Mouse (Mus musculus) neutrophil, adult 5-6 weeks (primary cell): Measurements from ENCODE around the gene Fgfr2. TPM values are rescaled to one million over a fixed set of nuclear protein-coding genes. Genes with fewer than 3 reads are reported as not detected.
A peak's percentile ranks its signal among the peaks of the same experiment; 100 is the strongest.

Experiments
- ATAC-seq: fragments of 151-379, 151-347 bp; 2 replicates; pipeline ENCODE4 v1.8.0; 2017; ENCODE audit warnings: mild to moderate bottlenecking, moderate TSS enrichment; ENCODE audit not compliant: insufficient number of reproducible peaks, poor library complexity, low FRiP score, severe bottlenecking; ENCODE audit errors: extremely low read depth
- total RNA-seq: library from RNA; stranded (forward); fragments of 200-1000 nt; gene quantifications from 2 replicates; pipeline ENCODE4 v1.2.3, GENCODE M21; 2017

Gene Fgfr2
- total RNA-seq, 1 experiment from 2014 or later, result not detected

- ATAC-seq, result no peak
Observed at GRCm38 (mm10) chr7:130900233-130900848, 2222.8 kb downstream of the Fgfr2 start.

DNA sequence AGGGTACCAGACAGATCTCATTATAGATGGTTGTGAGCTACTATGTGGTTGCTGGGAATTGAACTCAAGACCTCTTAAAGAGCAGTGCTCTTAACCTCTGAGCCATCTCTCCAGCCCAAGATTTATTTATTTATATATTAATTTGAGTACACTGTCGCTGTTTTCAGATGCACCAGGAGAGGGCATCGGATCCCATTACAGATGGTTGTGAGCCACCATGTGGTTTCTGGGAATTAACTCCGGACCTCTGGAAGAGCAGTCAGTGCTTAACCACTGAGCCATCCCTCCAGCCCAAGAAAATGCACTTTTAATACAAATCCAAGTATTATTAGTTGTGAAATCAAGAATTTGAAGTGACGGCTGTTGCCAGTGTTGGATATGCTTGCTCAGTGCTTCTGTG is 2224.8 kb downstream of the Fgfr2 start:
- no peak for ATAC-seq

- no peak for ATAC-seq
Observed at GRCm38 (mm10) chr7:130897201-130897600, 2225.9 kb downstream of the Fgfr2 start.

GRCm38 (mm10) chr7:130896064-130896463 is 2227.1 kb downstream of the Fgfr2 start:
- ATAC-seq, result no peak

- ATAC-seq, result no peak
Observed at GRCm38 (mm10) chr7:130895618-130895945, 2227.6 kb downstream of the Fgfr2 start.

GRCm38 (mm10) chr7:130894931-130895617 is 2228.1 kb downstream of the Fgfr2 start:
- no peak for ATAC-seq

GRCm38 (mm10) chr7:130892973-130893372 is 2230.2 kb downstream of the Fgfr2 start:
- peak; percentile 55; the same call in 1 of the 2 replicates for ATAC-seq

DNA sequence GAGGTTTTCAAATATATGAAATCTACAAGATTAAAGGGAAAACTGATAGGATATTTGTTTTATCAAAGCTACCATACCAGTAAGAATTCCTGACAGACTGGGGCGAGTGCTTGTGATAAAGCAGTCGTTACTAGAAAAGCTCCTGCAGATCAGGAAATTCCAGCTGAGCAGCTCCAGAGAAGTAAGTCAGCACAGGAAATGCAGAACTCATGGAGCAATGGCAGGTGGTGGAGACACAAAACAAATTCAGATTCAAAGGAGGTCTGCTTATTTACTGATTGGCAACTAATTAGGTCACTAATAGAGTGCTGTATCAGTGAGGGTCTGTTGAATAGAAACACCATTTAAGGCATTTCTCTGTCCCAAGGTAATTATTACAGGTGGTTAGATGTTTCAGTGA is 2232.3 kb downstream of the Fgfr2 start:
- ATAC-seq, result no peak

DNA sequence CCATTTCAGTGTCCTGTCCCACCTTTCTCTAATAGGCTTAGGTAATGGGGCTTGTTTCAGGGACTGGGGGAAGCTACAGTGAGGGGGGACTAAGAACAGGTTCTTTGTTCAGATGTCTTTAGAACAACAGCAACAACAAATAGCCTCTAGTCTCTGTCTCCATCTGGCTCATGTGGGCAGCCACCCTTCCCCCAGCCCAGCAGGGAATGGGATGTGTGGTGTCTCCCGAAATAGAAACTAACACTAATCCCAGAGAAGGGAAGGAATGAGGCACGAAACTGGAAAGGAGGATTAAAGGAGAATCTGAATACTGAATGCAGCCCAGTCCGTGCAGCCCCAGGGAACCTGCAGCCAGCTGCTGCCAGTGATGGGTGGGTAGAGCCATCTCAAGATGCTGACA is 2235.2 kb downstream of the Fgfr2 start:
- no peak for ATAC-seq

DNA sequence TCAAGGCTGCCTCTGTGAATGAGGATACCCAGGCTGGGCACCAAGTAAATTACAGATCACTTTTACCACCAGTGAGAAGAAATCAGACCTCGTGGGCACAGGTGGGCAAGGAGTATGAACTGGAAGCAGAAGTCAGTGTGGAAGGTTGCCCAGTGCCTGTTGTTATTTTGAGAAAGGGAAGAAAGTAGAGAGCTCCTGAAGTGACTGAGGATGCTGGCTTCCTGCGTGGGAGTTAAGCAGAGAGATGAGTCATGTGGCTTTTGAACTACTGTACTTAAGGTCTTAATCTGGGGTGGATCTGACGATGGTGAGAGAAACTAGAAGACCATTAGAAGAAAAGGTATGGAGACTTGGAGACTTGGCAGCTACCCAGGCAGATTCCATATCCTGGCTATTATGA is 2236.9 kb downstream of the Fgfr2 start:
- no peak for ATAC-seq

GRCm38 (mm10) chr7:130884161-130884560 is 2239.0 kb downstream of the Fgfr2 start:
- ATAC-seq, result no peak

GRCm38 (mm10) chr7:130867256-130867655 is 2255.9 kb downstream of the Fgfr2 start:
- no peak for ATAC-seq

GRCm38 (mm10) chr7:130866640-130867039 is 2256.5 kb downstream of the Fgfr2 start:
- ATAC-seq, result no peak

GRCm38 (mm10) chr7:130865613-130866591 is 2257.2 kb downstream of the Fgfr2 start, which contains the start of gene Plekha1:
TSS of gene Plekha1 (plus strand) at chr7:130865756.
- ATAC-seq, result peak; percentile 96

DNA sequence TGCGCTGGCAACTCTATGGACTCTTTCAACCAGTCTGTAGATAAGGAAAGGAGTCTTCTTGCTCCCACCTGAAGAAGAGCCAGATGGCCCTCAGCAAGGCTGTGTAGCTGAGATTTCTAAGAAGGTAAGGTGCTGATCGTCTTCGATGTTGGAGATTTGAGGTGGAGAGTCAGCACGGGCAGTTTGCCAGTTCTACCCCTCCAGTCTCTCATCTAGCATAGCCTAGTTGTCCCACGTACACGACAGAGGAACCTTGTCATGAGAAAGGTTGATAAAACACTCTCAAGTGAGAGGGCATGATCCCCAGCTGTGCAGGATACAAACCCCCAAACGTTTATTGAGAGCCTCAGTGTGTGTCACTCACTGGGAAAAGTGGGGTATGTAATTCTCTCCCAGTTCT is 2258.4 kb downstream of the Fgfr2 start:
- no peak for ATAC-seq

DNA sequence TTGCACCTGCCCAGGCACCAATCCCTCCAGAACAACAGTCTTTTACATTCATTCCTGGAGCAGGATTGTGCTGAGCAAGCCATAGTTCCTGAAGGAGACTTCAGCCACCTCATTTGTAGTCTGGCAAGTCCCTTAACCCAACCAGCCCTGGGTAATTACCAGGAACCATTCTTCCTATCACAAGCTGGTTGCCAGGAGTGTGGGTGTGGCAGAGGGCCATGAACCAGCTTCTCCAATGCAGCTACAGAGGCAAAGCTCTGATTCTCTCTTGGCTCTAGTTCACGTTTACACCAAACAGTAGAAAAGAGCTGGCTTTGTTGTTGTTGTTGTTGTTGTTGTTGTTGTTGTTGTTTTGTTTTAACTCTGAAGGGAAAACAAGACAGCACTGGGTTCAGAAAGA is 2260.6 kb downstream of the Fgfr2 start:
- ATAC-seq, result no peak

- ATAC-seq, result no peak
Observed at GRCm38 (mm10) chr7:130860721-130861142, 2262.4 kb downstream of the Fgfr2 start.

GRCm38 (mm10) chr7:130859926-130860325 is 2263.2 kb downstream of the Fgfr2 start:
- no peak for ATAC-seq

GRCm38 (mm10) chr7:130857973-130858372 is 2265.2 kb downstream of the Fgfr2 start:
- peak; percentile 62 for ATAC-seq

DNA sequence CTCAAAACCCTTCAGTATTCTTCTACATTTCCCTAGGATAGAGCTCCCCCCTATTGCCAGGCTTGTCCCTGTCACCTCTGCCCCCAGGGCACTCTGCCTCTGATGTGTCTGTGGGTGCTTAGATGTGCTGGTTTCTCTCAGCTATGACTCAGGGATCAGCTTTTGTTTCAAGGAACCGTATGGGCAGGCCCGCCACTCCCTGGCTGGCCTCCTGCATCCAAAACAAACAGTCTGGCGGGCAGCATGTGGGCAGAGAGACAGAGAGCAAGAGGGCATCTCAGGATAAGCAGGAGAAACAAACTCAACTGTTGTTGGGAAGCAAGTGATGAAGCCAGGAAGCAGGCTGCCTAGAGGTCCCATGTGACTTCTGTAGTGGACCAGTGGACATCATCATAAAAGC is 2267.5 kb downstream of the Fgfr2 start:
- ATAC-seq, result no peak
